Mouse (Mus musculus) myocyte (in vitro differentiated cells): ENCODE data around the gene 1700012B09Rik.

Source experiments
- E2F4 ChIP-seq: IDR thresholded peaks from one replicate; pipeline ENCODE4 v1.6.1; 2011; ENCODE audit warnings: mild to moderate bottlenecking, control low read depth, moderate library complexity; ENCODE audit not compliant: insufficient read depth
- MAX ChIP-seq: IDR thresholded peaks from one replicate; pipeline ENCODE4 v1.6.1; 2011; ENCODE audit warnings: low read depth, mild to moderate bottlenecking, control low read depth
- MYOD1 ChIP-seq, 3 experiments: IDR thresholded peaks; one replicate each; pipeline ENCODE4 v1.6.1; 2011; ENCODE audit warnings: control low read depth in 2 of 3, low read depth in 2 of 3, mild to moderate bottlenecking in 2 of 3, moderate library complexity in 1 of 3; ENCODE audit not compliant: insufficient read length in 2 of 3, control insufficient read depth in 1 of 3
- POLR2A ChIP-seq: IDR thresholded peaks from one replicate; pipeline ENCODE4 v1.6.1; 2011; ENCODE audit warnings: low read depth, mild to moderate bottlenecking, control low read depth, moderate library complexity; ENCODE audit not compliant: insufficient read length
- POLR2AphosphoS2 ChIP-seq: IDR thresholded peaks from one replicate; pipeline ENCODE4 v1.6.1; 2011; ENCODE audit warnings: low read depth, control low read depth; ENCODE audit not compliant: insufficient read length
- REST ChIP-seq: IDR thresholded peaks from one replicate; pipeline ENCODE4 v1.6.1; 2011; ENCODE audit warnings: mild to moderate bottlenecking, control low read depth, moderate library complexity; ENCODE audit not compliant: insufficient read depth, insufficient read length
- TCF12 ChIP-seq: IDR thresholded peaks from one replicate; pipeline ENCODE4 v1.6.1; 2011; ENCODE audit warnings: mild to moderate bottlenecking, control low read depth; ENCODE audit not compliant: poor library complexity, insufficient read depth, severe bottlenecking
- USF1 ChIP-seq: IDR thresholded peaks from one replicate; pipeline ENCODE4 v1.6.1; 2011; ENCODE audit warnings: low read depth, mild to moderate bottlenecking, control low read depth, moderate library complexity

DNA sequence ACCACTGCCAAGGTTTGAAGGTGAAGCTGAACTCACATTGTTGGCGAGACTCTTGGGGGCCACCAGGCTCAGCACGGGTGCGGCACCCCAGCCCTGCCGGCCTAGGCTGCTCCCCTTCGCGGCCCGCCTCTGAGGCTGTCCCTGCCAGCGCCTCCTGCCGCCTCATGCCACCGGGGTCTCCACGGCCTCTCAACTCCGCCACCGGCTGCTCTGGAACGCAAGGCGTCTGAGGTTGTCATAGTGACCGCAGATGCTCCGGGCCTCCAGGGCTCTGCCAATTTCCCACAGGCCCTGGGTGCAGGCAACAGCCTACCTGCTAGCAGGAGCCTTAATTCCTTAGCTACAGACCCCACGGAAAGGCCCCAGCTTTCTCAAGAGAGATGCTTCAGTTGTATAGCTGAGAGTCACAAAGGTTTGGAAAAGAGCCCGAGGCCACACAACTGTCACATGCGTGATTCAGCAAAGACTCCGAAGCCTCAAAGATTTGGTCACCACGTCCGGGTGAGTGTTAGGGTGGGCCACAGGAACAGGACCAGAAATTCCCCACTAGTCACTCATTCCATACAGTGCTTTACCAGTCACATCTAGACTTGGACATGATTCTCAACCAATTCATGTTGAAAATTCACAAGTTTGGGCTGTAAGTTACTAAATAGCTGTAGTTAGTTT lies at the start of gene 1700012B09Rik:
- TF ChIP-seq POLR2A = no peak
- no peak for TF ChIP-seq MAX
- no peak for TF ChIP-seq USF1
- no peak for TF ChIP-seq TCF12
- TF ChIP-seq E2F4 = no peak
- TF ChIP-seq POLR2AphosphoS2 = no peak
- no peak for TF ChIP-seq REST
- no peak for TF ChIP-seq MYOD1 (IDR thresholded peaks at IDR 0.05; ENCODE audit: control insufficient read depth in 1 of 3, insufficient read length in 2 of 3, low read depth in 2 of 3)
